Mouse (Mus musculus) CH12.LX (cell line): ENCODE results near the gene Akap2. TPM values are rescaled to one million over a fixed set of nuclear protein-coding genes. Genes with fewer than 3 reads are reported as not detected.

Experiments used
- DNase-seq: peaks from one replicate; pipeline ENCODE4 v3.0.0-alpha.2; 2013; ENCODE audit errors: extremely low read depth
- H3K27ac ChIP-seq: 2 replicates; pipeline ENCODE4 v1.5.1; 2012; ENCODE audit warnings: low read depth, mild to moderate bottlenecking, control low read depth, moderate library complexity; ENCODE audit not compliant: insufficient read depth
- H3K27me3 ChIP-seq: replicated peaks from 2 replicates; pipeline ENCODE3; 2012; ENCODE audit warnings: inconsistent platforms
- H3K36me3 ChIP-seq, 2 experiments: replicated peaks in 1 of 2; 2 replicates each; pipeline versions ENCODE3 to v1.6.1; 2012; ENCODE audit warnings: inconsistent platforms in 1 of 2, low read length in 1 of 2, mild to moderate bottlenecking in 1 of 2, mixed read lengths in 1 of 2, moderate library complexity in 1 of 2; ENCODE audit not compliant: control insufficient read depth in 1 of 2, insufficient read depth in 1 of 2
- H3K4me1 ChIP-seq, 2 experiments: 2 replicates each; pipeline ENCODE4 v1.6.1; 2012; ENCODE audit warnings: inconsistent platforms in 1 of 2, moderate library complexity in 1 of 2; ENCODE audit not compliant: insufficient read depth in 2 of 2, control insufficient read depth in 1 of 2
- H3K4me2 ChIP-seq: 2 replicates; pipeline ENCODE4 v1.6.1; 2012; ENCODE audit warnings: low read depth, mild to moderate bottlenecking, control low read depth; ENCODE audit not compliant: poor library complexity, insufficient read depth, severe bottlenecking
- H3K4me3 ChIP-seq, 3 experiments: fragments of 150-350 bp in 1 of 3; sonication (generic) in 1 of 3; replicated peaks in 1 of 3; 2 replicates each; pipeline versions ENCODE3 to v1.5.1; 2011 to 2012; ENCODE audit warnings: low read depth in 2 of 3, low read length in 2 of 3, mild to moderate bottlenecking in 2 of 3, moderate library complexity in 2 of 3, control low read depth in 1 of 3, improper control_type of control experiment in 1 of 3, inconsistent platforms in 1 of 3, mixed read lengths in 1 of 3; ENCODE audit not compliant: poor library complexity in 1 of 3
- H3K79me2 ChIP-seq: replicated peaks from 2 replicates; pipeline ENCODE4 v1.6.1; 2012; ENCODE audit warnings: mild to moderate bottlenecking, moderate library complexity; ENCODE audit not compliant: control insufficient read depth, poor library complexity, insufficient read depth, severe bottlenecking; ENCODE audit errors: extremely low read depth
- H3K9ac ChIP-seq: 2 replicates; pipeline ENCODE4 v1.6.1; 2012; ENCODE audit warnings: low read depth, mild to moderate bottlenecking, control low read depth, moderate library complexity; ENCODE audit not compliant: insufficient read depth
- H3K9me3 ChIP-seq: replicated peaks from 2 replicates; pipeline ENCODE3; 2012; ENCODE audit warnings: low read length, inconsistent platforms, mixed read lengths
- CHD1 ChIP-seq: IDR thresholded peaks from 2 replicates; pipeline ENCODE4 v1.6.1; 2012; ENCODE audit warnings: low read depth, low read length, improper control_type of control experiment, inconsistent platforms
- CTCF ChIP-seq, 2 experiments: IDR thresholded peaks in 1 of 2; conservative IDR thresholded peaks in 1 of 2; 2 replicates each; pipeline ENCODE4 v1.5.1; 2011 to 2012; ENCODE audit warnings: low read depth in 2 of 2, low read length in 2 of 2, improper control_type of control experiment in 1 of 2, inconsistent platforms in 1 of 2, mild to moderate bottlenecking in 1 of 2, moderate library complexity in 1 of 2
- EP300 ChIP-seq: IDR thresholded peaks from 2 replicates; pipeline ENCODE4 v1.6.1; 2011; ENCODE audit warnings: low read length, improper control_type of control experiment
- ETS1 ChIP-seq: conservative IDR thresholded peaks from 2 replicates; pipeline ENCODE4 v1.6.1; 2012; ENCODE audit warnings: low read depth, mild to moderate bottlenecking, inconsistent platforms, low read length, improper control_type of control experiment, moderate library complexity
- GABPA ChIP-seq: IDR thresholded peaks from 2 replicates; pipeline ENCODE4 v1.6.1; 2012; ENCODE audit warnings: low read depth, low read length, improper control_type of control experiment, inconsistent platforms; ENCODE audit not compliant: insufficient replicate concordance
- HCFC1 ChIP-seq: IDR thresholded peaks from 2 replicates; pipeline ENCODE4 v1.6.1; 2012; ENCODE audit warnings: low read depth, mild to moderate bottlenecking, inconsistent platforms, low read length, improper control_type of control experiment
- JUND ChIP-seq: conservative IDR thresholded peaks from 2 replicates; pipeline ENCODE4 v1.6.1; 2011; ENCODE audit warnings: low read depth, low read length, improper control_type of control experiment
- MAFK ChIP-seq: IDR thresholded peaks from 2 replicates; pipeline ENCODE4 v1.6.1; 2011; ENCODE audit warnings: low read length, improper control_type of control experiment; ENCODE audit not compliant: insufficient replicate concordance
- MAZ ChIP-seq: IDR thresholded peaks from 2 replicates; pipeline ENCODE4 v1.6.1; 2012; ENCODE audit warnings: low read depth, mild to moderate bottlenecking, inconsistent platforms, low read length, improper control_type of control experiment, moderate library complexity
- MXI1 ChIP-seq: IDR thresholded peaks from 2 replicates; pipeline ENCODE4 v1.6.1; 2011; ENCODE audit warnings: mild to moderate bottlenecking, low read depth, low read length, improper control_type of control experiment
- NELFE ChIP-seq: IDR thresholded peaks from 2 replicates; pipeline ENCODE4 v1.6.1; 2011; ENCODE audit warnings: low read depth, low read length, improper control_type of control experiment
- PAX5 ChIP-seq: IDR thresholded peaks from 2 replicates; pipeline ENCODE4 v1.6.1; 2012; ENCODE audit warnings: low read length, inconsistent platforms, mixed read lengths
- RAD21 ChIP-seq: IDR thresholded peaks from 2 replicates; pipeline ENCODE4 v1.6.1; 2011; ENCODE audit warnings: low read depth, mild to moderate bottlenecking, low read length, improper control_type of control experiment, moderate library complexity
- SMC3 ChIP-seq: IDR thresholded peaks from 2 replicates; pipeline ENCODE4 v1.6.1; 2011; ENCODE audit warnings: low read depth, low read length, improper control_type of control experiment
- TCF12 ChIP-seq: IDR thresholded peaks from 2 replicates; pipeline ENCODE4 v1.6.1; 2014; ENCODE audit warnings: low read depth, mild to moderate bottlenecking, inconsistent platforms, low read length, improper control_type of control experiment
- USF1 ChIP-seq: IDR thresholded peaks from 2 replicates; pipeline ENCODE4 v1.6.1; 2014; ENCODE audit warnings: low read depth, mild to moderate bottlenecking, inconsistent platforms, low read length, improper control_type of control experiment
- USF2 ChIP-seq: conservative IDR thresholded peaks from 2 replicates; pipeline ENCODE4 v1.6.1; 2011; ENCODE audit warnings: low read depth, low read length, improper control_type of control experiment
- ZC3H11A ChIP-seq: IDR thresholded peaks from 2 replicates; pipeline ENCODE4 v1.6.1; 2012; ENCODE audit warnings: low read depth, mild to moderate bottlenecking, inconsistent platforms, low read length, improper control_type of control experiment
- ZKSCAN1 ChIP-seq: IDR thresholded peaks from 2 replicates; pipeline ENCODE4 v1.6.1; 2012; ENCODE audit warnings: low read depth, inconsistent platforms, low read length, improper control_type of control experiment, borderline replicate concordance
- ZNF384 ChIP-seq: IDR thresholded peaks from 2 replicates; pipeline ENCODE4 v1.6.1; 2012; ENCODE audit warnings: low read depth, low read length, improper control_type of control experiment, inconsistent platforms
- dilution Hi-C: fragments of 300-500 bp; cut with MboI; formaldehyde crosslinking; loops from 2 replicates; pipeline ENCODE4 v1.14.3; 2020; ENCODE audit warnings: low sequenced_read_pairs; ENCODE audit not compliant: extremely low pct_unique_long_range_greater_than_20kb, extremely low pct_ligation_motif_present
- in situ Hi-C: fragments of 300-500 bp; cut with MboI; formaldehyde crosslinking; loops from 3 replicates; pipeline ENCODE4 v1.14.3; 2019; ENCODE audit warnings: low sequenced_read_pairs, low pct_ligation_motif_present, low pct_unique_long_range_greater_than_20kb, mixed read lengths
- polyA plus RNA-seq: library from polyadenylated mRNA; unstranded; fragments of >175 nt; gene quantifications from 2 replicates; pipeline ENCODE4 v1.2.1, GENCODE M21; 2012; ENCODE audit warnings: low read depth; ENCODE audit not compliant: insufficient read length
- total RNA-seq, 2 experiments: library from RNA; depleted of rRNA; stranded (reverse); fragments of 300-350 nt in 1 of 2; fragments of >200 nt in 1 of 2; gene quantifications; 2 replicates each; pipeline ENCODE4 v1.2.3; 2012 to 2014

Akap2 gene
- total and polyA plus RNA-seq, 3 experiments: 0.25 TPM; not detected in 2

- Histone ChIP-seq H3K4me1 (peaks cover 0 to 14% of the 10 kb centered on the region in 2 experiments; a peak in 2 of 4 replicates), H3K9ac (no peak overlapping the region), H3K36me3 (no peaks in the 10 kb centered on the region)
- no peak for TF ChIP-seq SMC3
- no peak for TF ChIP-seq ZC3H11A
- TF ChIP-seq ZNF384: no peak
- TF ChIP-seq MAFK: no peak
- TF ChIP-seq NELFE: no peak
- TF ChIP-seq, all 38 proteins: peak for 0
- Histone ChIP-seq H3K27ac (no peak overlapping the region), H3K9me3 (no peaks in the 10 kb centered on the region), H3K79me2 (no peaks in the 10 kb centered on the region), H3K4me3 (no peak overlapping the region), H3K27me3 (no peaks in the 10 kb centered on the region), H3K4me2 (peak overlapping the region; percentile 7; the same call in 1 of the 2 replicates)
- in situ Hi-C loops (no loop called here), dilution Hi-C loops (no loop called here)
- no peak for DNase-seq
Observed at GRCm38 (mm10) chr4:57845541-57846210, 128.2 kb downstream of the Akap2 start.

GRCm38 (mm10) chr4:57846381-57846990 lies 129.0 kb downstream of the Akap2 start:
- Histone ChIP-seq H3K27me3 (no peaks in the 10 kb centered on the region), H3K4me2 (no peak overlapping the region), H3K9me3 (no peaks in the 10 kb centered on the region), H3K9ac (no peak overlapping the region), H3K36me3 (no peaks in the 10 kb centered on the region), H3K79me2 (no peaks in the 10 kb centered on the region), H3K4me1 (peaks cover 0 to 14% of the 10 kb centered on the region in 2 experiments; a peak in 2 of 4 replicates), H3K4me3 (no peak overlapping the region), H3K27ac (no peak overlapping the region)
- no peak for DNase-seq
- dilution Hi-C loops: no loop called here
- TF ChIP-seq PAX5 (no peak), USF1 (no peak), USF2 (no peak), NELFE (no peak), RAD21 (no peak), ZKSCAN1 (no peak), CTCF (conservative IDR thresholded peaks at IDR 0.05 in 1 of 2, IDR thresholded peaks at IDR 0.05 in 1 of 2; ENCODE audit: low read depth in 2 of 2, low read length in 2 of 2) (no peak), JUND (no peak), MXI1 (no peak), EP300 (no peak), ZC3H11A (no peak), ETS1 (no peak), CHD1 (no peak), GABPA (no peak), SMC3 (no peak), TCF12 (no peak), HCFC1 (no peak), MAZ (no peak)
- in situ Hi-C loops: no loop called here
